Mouse (Mus musculus) stomach, embryonic 15.5 days (tissue): ENCODE data around the gene Wdr91. TPM values are rescaled to one million over a fixed set of nuclear protein-coding genes. Genes with fewer than 3 reads are reported as not detected.

Experiments used
- ATAC-seq: fragments of 200-750 bp; cut with Nextera tagmentation; 2 replicates; pipeline ENCODE4 v1.8.0; 2017; ENCODE audit warnings: low read depth, moderate number of reproducible peaks, moderate TSS enrichment; ENCODE audit not compliant: insufficient read depth, low FRiP score
- H3K27ac ChIP-seq: fragments of 300-500 bp; sonication (generic); 2 replicates; pipeline ENCODE4 v1.5.1; 2015; ENCODE audit warnings: mild to moderate bottlenecking, inconsistent platforms
- H3K27me3 ChIP-seq: fragments of 300-500 bp; sonication (generic); replicated peaks from 2 replicates; pipeline ENCODE4 v1.6.1; 2015; ENCODE audit warnings: inconsistent platforms
- H3K36me3 ChIP-seq: fragments of 300-500 bp; sonication (generic); 2 replicates; pipeline ENCODE4 v1.6.1; 2015; ENCODE audit warnings: inconsistent platforms
- H3K4me1 ChIP-seq: fragments of 300-500 bp; sonication (generic); 2 replicates; pipeline ENCODE4 v1.6.1; 2015; ENCODE audit warnings: inconsistent platforms
- H3K4me2 ChIP-seq: fragments of 300-500 bp; sonication (generic); 2 replicates; pipeline ENCODE4 v1.6.1; 2015; ENCODE audit warnings: mild to moderate bottlenecking, inconsistent platforms
- H3K4me3 ChIP-seq: fragments of 300-500 bp; sonication (generic); replicated peaks from 2 replicates; pipeline ENCODE4 v1.5.1; 2015; ENCODE audit warnings: inconsistent platforms
- H3K9ac ChIP-seq: fragments of 300-500 bp; sonication (generic); 2 replicates; pipeline ENCODE4 v1.6.1; 2015; ENCODE audit warnings: inconsistent platforms
- H3K9me3 ChIP-seq: fragments of 300-500 bp; sonication (generic); 2 replicates; pipeline ENCODE4 v1.6.1; 2016; ENCODE audit warnings: inconsistent platforms
- WGBS: fragments of 180-500 bp; shearing (Covaris S2); methylation state at CpG from one replicate; pipeline ENCODE4 v1.1.7; 2015; 5-methylcytosine and 5-hydroxymethylcytosine counted together
- polyA plus RNA-seq: library from polyadenylated mRNA; unstranded; fragments of >200 nt; fragmentation: Nextera tagmentation; extraction: Ambion mirVana; gene quantifications from 2 replicates; pipeline ENCODE4 v1.2.1, GENCODE M21; 2015

Wdr91 gene
- polyA plus RNA-seq: 9.0 and 9.1 TPM in 2 replicates

- Histone ChIP-seq H3K9ac (peak within 1 kb of the TSS; percentile 56), H3K4me1 (peaks cover 9% of the 10 kb centered on the region), H3K27ac (peak within 1 kb of the TSS; percentile 86), H3K9me3 (no peaks in the 10 kb centered on the region), H3K27me3 (no peaks in the 10 kb centered on the region), H3K4me2 (peak within 1 kb of the TSS; percentile 82), H3K36me3 (peaks cover 9% of the 10 kb centered on the region; the same call in 1 of the 2 replicates), H3K4me3 (peak within 1 kb of the TSS; percentile 85)
- under 1% methylated on average over 64 of the region's 64 CpGs for WGBS
- ATAC-seq: peak; percentile 85
These were observed at the start of gene Wdr91 for GRCm38 (mm10) chr6:34910371-34911219. Gene Wdr91, minus strand, starts transcription at chr6:34910876.

DNA sequence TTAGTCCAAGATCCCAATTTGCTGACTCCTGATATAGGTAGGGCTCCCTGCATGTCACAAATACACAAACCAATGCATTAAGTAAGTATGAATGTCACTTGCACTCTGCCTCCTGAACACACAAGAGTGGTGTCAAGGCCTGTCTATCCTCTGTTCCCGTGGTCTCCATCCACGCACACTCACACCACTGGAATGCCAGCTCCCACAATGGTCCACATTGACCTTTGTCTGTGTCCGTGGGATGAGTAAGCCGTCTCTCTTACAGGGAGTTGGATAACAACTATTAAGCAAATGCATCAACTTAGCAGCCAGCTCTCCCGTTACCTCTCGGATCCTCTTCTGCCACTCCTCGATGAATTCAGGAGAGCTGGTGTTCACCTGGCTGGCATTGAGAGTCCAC lies 48.5 kb upstream of the Wdr91 start:
- no peak overlapping the region for H3K27ac ChIP-seq
- 85% methylated on average over 7 of the region's 7 CpGs for WGBS
- H3K4me1 ChIP-seq: no peaks in the 10 kb centered on the region
- H3K27me3 ChIP-seq: no peaks in the 10 kb centered on the region
- no peak overlapping the region for H3K9ac ChIP-seq
- H3K9me3 ChIP-seq: no peaks in the 10 kb centered on the region
- no peaks in the 10 kb centered on the region for H3K36me3 ChIP-seq
- ATAC-seq: no peak
- H3K4me2 ChIP-seq: no peak overlapping the region
- no peak overlapping the region for H3K4me3 ChIP-seq

DNA sequence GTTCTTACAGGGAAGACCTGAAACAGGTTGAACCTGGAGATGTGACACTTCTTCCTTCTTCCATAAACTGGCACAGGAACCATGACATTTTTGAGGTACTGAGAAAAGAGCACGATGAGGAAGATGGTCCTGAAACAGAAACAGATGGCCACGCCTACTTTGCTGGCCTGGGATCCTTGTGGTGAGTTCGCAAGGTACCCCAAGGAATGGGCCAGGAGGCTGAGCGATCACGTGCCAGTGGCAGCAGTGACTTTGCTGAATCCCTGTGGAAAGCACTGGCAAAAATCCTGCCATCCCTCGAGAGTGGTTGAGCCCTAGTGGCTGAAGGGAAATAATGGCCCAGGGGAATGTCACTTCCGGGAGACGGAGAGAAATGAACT lies 45.2 kb upstream of the Wdr91 start:
- no peak overlapping the region for H3K4me3 ChIP-seq

GRCm38 (mm10) chr6:34954926-34955861 lies 44.5 kb upstream of the Wdr91 start:
- Histone ChIP-seq H3K4me3 (no peak overlapping the region), H3K9me3 (no peaks in the 10 kb centered on the region), H3K4me2 (peak overlapping the region; percentile 29), H3K4me1 (no peaks in the 10 kb centered on the region), H3K36me3 (no peaks in the 10 kb centered on the region), H3K9ac (no peak overlapping the region), H3K27me3 (no peaks in the 10 kb centered on the region), H3K27ac (no peak overlapping the region)
- WGBS: 52% methylated on average over 18 of the region's 18 CpGs
- peak; percentile 71; the same call in 1 of the 2 replicates for ATAC-seq

More for the DNA sequence above, 45.2 kb upstream of the Wdr91 start:
- Histone ChIP-seq H3K9me3 (no peaks in the 10 kb centered on the region), H3K4me1 (no peaks in the 10 kb centered on the region), H3K9ac (no peak overlapping the region), H3K27ac (no peak overlapping the region), H3K36me3 (no peaks in the 10 kb centered on the region), H3K4me2 (peak overlapping the region; percentile 29), H3K27me3 (no peaks in the 10 kb centered on the region)
- WGBS: 38% methylated on average over 8 of the region's 8 CpGs
- no peak for ATAC-seq

DNA sequence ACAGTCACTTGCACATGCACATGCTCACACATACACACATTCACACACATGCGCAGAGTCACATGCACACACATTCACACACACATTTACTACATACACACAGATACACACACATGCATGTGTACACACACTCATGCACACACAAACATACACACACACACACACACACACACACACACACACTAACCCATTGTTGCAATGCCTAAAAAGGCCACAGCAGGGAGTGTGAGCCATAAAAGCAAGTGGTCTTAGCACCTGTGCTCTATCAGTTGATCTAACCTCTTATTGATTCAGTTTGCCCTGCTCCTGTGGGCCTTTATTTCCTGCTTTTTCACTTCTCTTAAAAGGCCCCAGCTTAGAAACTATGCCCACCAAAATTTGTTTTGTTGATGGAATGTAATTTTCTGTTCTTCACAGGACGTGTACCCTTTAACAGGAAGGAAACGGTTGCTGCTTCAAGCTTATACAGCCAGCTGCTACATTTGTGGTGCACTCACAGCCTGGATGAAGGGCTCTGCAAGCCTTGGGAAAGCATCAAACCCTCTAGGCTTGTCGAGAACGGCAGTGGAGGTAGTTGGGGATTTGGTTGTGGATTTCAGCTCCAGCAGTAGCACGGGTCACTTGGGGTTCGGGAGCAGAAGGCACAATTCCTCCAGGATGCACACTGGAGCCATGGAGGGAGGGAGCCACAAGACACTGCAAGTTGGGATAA lies 41.4 kb upstream of the Wdr91 start:
- WGBS: 63% methylated on average over 7 of the region's 7 CpGs
- H3K4me1 ChIP-seq: no peaks in the 10 kb centered on the region
- no peaks in the 10 kb centered on the region for H3K9me3 ChIP-seq
- H3K4me2 ChIP-seq: no peak overlapping the region
- ATAC-seq: no peak
- H3K9ac ChIP-seq: no peak overlapping the region
- H3K27me3 ChIP-seq: no peaks in the 10 kb centered on the region
- no peak overlapping the region for H3K27ac ChIP-seq
- no peak overlapping the region for H3K4me3 ChIP-seq
- no peaks in the 10 kb centered on the region for H3K36me3 ChIP-seq

DNA sequence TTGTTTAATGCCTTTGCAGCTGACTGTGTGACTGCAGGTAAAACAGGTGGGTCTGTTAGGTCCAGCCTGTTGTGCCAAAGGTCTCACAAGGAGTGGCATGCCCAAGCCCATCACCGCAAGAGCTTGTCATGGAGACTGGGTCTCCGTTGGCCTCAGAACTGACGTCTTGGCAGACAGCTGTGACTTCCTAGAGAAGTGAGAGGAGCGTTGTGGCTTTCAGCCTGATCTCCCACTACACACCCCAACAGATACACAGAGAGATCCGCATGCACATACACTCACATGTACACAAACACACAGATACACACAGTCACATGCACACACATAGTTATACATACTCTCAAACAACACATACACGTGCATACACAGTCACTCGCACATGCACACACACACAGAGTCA lies 40.8 kb upstream of the Wdr91 start:
- Histone ChIP-seq H3K9me3 (no peaks in the 10 kb centered on the region), H3K4me2 (no peak overlapping the region), H3K4me3 (no peak overlapping the region), H3K4me1 (no peaks in the 10 kb centered on the region), H3K27ac (no peak overlapping the region), H3K36me3 (no peaks in the 10 kb centered on the region), H3K9ac (no peak overlapping the region), H3K27me3 (no peaks in the 10 kb centered on the region)
- 82% methylated on average over 7 of the region's 7 CpGs for WGBS
- no peak for ATAC-seq

DNA sequence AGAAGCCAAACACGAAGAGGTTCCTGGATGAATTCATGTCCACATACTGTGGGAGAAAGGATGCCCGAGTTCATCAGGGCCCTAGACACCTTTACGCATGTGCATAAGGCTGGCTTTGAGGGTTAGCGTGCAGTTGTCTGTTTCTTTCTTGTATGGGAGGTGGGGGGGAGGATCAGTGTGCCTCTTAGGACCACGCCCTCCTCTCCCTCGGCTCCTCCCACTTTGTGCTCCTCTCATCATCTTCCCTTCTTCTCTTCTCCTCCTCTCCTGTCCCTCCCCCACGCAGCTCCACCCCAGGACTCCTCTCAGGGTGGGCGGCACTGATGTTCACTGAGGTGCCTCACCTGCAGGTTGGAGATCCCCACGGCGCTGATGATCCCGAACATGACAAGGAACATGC lies 37.8 kb upstream of the Wdr91 start:
- 0 out of 2 replicates have a peak overlapping the region, but pooled peaks have one; percentile 11 for H3K4me3 ChIP-seq
- H3K9me3 ChIP-seq: no peaks in the 10 kb centered on the region
- no peak for ATAC-seq
- no peak overlapping the region for H3K9ac ChIP-seq
- no peak overlapping the region for H3K27ac ChIP-seq
- 21% methylated on average over 11 of the region's 11 CpGs for WGBS
- peak overlapping the region; percentile 32; the same call in 1 of the 2 replicates for H3K4me2 ChIP-seq
- H3K36me3 ChIP-seq: no peaks in the 10 kb centered on the region
- no peaks in the 10 kb centered on the region for H3K4me1 ChIP-seq
- no peaks in the 10 kb centered on the region for H3K27me3 ChIP-seq

GRCm38 (mm10) chr6:34946486-34947079 lies 35.9 kb upstream of the Wdr91 start:
- Histone ChIP-seq H3K9me3 (no peaks in the 10 kb centered on the region), H3K9ac (no peak overlapping the region), H3K27me3 (no peaks in the 10 kb centered on the region), H3K36me3 (no peaks in the 10 kb centered on the region), H3K4me2 (no peak overlapping the region), H3K27ac (no peak overlapping the region), H3K4me3 (no peak overlapping the region), H3K4me1 (no peaks in the 10 kb centered on the region)
- ATAC-seq: no peak
- WGBS: 83% methylated on average over 1 of the region's 1 CpGs

- Histone ChIP-seq H3K27me3 (no peaks in the 10 kb centered on the region), H3K4me1 (no peaks in the 10 kb centered on the region), H3K4me2 (no peak overlapping the region), H3K9ac (no peak overlapping the region), H3K9me3 (no peaks in the 10 kb centered on the region), H3K27ac (no peak overlapping the region), H3K4me3 (no peak overlapping the region), H3K36me3 (no peaks in the 10 kb centered on the region)
- 59% methylated on average over 5 of the region's 5 CpGs for WGBS
- no peak for ATAC-seq
These were observed 32.8 kb upstream of the Wdr91 start for GRCm38 (mm10) chr6:34943499-34943898.

- H3K4me3 ChIP-seq: no peak overlapping the region
- H3K36me3 ChIP-seq: no peaks in the 10 kb centered on the region
- H3K27ac ChIP-seq: no peak overlapping the region
- no peak overlapping the region for H3K4me2 ChIP-seq
- no peaks in the 10 kb centered on the region for H3K27me3 ChIP-seq
- H3K9me3 ChIP-seq: no peaks in the 10 kb centered on the region
- 88% methylated on average over 9 of the region's 9 CpGs for WGBS
- ATAC-seq: no peak
- H3K9ac ChIP-seq: no peak overlapping the region
- no peaks in the 10 kb centered on the region for H3K4me1 ChIP-seq
These were observed 31.8 kb upstream of the Wdr91 start for GRCm38 (mm10) chr6:34942446-34942845.

- WGBS: 67% methylated on average over 2 of the region's 2 CpGs
- ATAC-seq: no peak
These were observed 30.8 kb upstream of the Wdr91 start for GRCm38 (mm10) chr6:34941496-34941895.

More at GRCm38 (mm10) chr6:34941496-34941895, 30.8 kb upstream of the Wdr91 start:
- Histone ChIP-seq H3K27me3 (no peaks in the 10 kb centered on the region), H3K27ac (no peak overlapping the region), H3K9me3 (no peaks in the 10 kb centered on the region), H3K4me3 (no peak overlapping the region), H3K4me2 (no peak overlapping the region), H3K9ac (no peak overlapping the region), H3K4me1 (no peaks in the 10 kb centered on the region), H3K36me3 (no peaks in the 10 kb centered on the region)
